Mouse (Mus musculus) gastrocnemius, postnatal 10 days (tissue): ENCODE data around the gene C8g. TPM values are rescaled to one million over a fixed set of nuclear protein-coding genes. Genes with fewer than 3 reads are reported as not detected.

ENCODE experiments used
- DNase-seq: peaks from one replicate; pipeline ENCODE4 v3.0.0; 2021; ENCODE audit warnings: mixed read lengths
- long read RNA-seq, 2 experiments: library from polyadenylated mRNA; stranded (forward); transcript quantifications; one replicate each; pipeline ENCODE4 v2.0.0; 2021
- total RNA-seq, 2 experiments: library from RNA; stranded (reverse); gene quantifications; 2 replicates each; pipeline ENCODE4 v1.2.3; 2021

The C8g gene
- 1 to 10 TPM; 1.4 to 2.0 TPM for total RNA-seq
- long read RNA-seq, experiment 1, partial matches to known transcripts, result 0 of 1 reads
- long read RNA-seq, experiment 1, other reads (novel, unspliced or antisense), result 0 of 1 reads
- long read RNA-seq, experiment 2, partial matches to known transcripts, result 0 of 3 reads
- long read RNA-seq, experiment 2, other reads (novel, unspliced or antisense), result 0 of 3 reads

DNA sequence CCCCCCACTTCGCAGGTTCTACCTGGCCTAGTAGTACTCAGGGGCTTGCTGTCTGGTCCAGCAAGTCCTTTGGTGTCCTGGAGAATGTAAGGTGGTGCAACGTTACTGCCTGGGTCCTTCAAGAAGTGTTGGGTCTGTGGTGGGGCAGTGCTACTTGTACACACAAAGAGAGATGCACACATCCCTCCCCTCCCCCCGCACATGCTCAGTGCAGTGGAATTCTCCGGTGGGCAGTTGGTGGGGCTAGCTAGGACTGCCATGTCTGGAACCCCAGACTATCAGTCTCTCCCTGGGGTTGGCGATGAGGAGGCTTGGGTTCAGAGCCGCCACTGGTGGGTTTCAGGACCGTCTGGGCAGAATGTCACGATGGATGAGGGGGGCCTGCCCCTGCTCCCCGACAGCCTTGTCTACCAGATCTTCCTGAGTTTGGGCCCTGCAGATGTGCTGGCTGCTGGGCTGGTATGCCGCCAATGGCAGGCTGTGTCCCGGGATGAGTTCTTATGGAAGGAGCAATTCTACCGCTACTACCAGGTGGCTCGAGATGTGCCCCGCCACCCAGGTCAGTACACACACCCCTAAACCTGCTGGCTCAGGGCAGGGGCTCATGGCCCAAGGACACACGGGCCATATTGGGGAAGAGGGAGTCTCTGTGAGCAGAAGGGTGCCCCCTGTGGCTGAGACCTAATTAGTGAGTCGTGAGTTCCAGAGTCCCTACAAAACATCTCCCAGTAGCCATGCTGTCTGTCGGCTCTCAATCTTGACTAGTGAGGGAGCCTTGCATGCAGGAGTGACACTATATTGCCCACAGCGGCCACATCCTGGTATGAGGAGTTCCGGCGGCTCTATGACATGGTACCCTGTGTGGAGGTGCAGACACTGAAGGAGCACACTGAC is at the start of gene C8g:
C8g (minus strand) TSS at position 127 of the 894 bp plus-strand sequence.
- DNase-seq, result no peak

DNA sequence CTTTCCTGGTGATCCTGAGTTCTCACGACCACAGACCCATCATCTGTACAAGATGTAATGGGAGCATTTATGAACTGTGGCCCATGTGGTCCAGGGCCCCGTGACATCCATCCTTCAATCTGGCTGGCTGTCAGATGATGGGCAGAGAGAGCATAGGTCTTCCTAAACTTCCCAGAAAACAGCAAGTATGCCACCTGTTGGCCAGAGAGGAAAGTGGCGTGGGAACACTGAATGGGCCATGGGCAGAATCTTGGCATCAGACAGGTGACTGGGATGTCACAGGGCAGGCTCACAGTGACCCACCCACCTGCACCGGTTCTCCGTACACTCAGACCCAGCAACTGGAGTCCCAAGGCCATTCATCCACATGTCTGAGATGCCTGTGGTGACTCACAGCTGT is 49.7 kb upstream of the C8g start:
- DNase-seq, result no peak

DNA sequence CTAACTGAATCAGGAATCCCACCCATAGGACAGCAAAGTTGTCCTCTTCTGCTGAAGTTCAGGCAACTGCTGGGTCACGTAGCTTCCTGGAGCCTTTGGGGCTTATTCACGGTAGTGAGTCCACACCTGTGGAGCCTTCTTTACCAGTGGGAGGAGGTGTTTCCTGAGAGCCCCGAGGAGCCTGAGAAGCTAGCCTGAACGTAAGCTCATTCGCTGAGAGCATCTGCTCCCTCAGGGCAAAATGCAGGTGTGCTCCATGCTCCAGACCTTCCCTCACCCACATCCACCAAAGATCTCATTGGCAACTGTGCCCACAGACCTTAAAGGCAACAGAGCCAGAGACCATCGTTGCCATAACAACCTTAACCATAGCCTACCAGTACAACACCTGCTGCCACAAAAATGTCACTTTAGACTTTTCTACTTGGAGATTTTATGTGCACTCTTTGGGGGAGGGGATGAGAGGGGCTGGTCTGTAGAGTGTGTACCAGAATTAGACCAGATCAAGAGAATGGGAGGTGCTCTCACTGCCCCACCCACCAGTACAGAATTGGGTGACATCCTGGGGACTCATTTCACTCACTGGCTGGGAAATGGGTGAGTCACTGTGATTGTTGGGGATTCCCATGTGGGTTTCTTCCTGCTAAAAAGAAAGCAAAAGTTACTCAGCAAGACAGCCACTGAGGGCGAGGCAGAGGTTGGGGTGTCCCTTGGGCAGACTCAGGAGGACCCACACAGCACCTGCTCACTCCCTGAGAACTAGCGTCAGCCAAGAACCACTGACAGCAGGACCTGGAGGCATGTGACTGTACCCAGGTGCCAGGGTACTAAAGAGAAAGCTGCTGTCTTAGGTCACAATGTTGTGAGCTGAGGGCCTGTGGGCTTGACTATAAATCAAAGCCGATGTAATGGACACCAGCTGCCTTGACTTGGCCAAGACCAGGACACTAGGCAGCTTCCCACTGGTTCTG is 47.8 kb upstream of the C8g start:
- DNase-seq, result no peak

GRCm38 (mm10) chr2:25546811-25547491 is 45.4 kb upstream of the C8g start, which contains the start of gene Traf2:
TSS of gene Traf2 (minus strand) at chr2:25546940.
- DNase-seq, result peak; percentile 97

GRCm38 (mm10) chr2:25545996-25546810 is 44.7 kb upstream of the C8g start:
- DNase-seq, result no peak

DNA sequence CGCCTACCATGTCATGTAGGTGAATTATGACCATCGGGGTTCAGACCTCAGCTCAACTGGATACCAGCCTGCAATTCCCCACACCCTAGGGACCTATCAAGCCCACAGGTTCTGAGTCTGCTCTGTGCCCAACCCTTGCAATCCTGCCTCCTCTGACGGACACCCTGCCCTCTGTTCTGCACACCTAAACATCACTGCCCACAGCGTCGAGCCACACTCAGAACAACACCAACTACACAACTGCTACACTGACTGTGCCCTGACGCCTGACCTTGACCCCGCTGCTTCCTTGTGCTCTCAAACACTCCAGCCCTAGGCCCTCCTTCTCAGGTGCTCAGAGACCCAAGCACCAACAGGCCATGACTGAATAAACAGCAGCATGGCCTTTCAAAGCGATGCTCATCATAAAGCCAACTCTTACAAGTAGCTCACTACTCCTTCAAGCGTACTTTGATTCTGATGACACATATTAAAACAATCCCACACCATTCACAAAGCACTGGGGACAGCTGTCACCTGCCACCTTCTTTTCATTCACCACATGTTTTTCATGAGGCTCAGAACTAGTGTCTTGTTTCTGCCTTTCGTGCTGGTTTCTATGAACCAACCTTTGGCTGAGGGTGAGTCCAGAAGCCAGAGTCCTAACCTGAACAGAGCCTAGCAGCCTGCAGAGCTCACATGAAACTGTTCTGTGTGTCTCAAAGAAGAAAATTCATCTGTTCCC is 40.3 kb upstream of the C8g start:
- no peak for DNase-seq

GRCm38 (mm10) chr2:25540541-25540948 is 39.0 kb upstream of the C8g start:
- no peak for DNase-seq

- DNase-seq, result no peak
These were observed 35.0 kb upstream of the C8g start for GRCm38 (mm10) chr2:25536531-25536930.

DNA sequence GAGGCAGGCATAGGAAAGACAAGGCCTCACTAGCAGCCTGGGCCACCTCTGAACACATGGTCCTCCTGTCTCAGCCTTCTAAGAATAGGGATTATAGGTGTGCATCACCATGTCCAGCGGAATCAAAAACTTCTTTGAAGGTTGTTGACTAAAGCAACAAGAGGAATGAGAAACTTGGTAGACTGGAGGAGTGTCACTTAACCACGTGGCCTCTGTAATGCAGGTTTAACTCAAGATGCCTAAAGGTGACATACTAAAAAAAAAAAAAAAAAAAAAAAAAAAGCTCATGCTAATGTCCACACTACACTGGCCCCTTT is 33.3 kb upstream of the C8g start:
- no peak for DNase-seq

DNA sequence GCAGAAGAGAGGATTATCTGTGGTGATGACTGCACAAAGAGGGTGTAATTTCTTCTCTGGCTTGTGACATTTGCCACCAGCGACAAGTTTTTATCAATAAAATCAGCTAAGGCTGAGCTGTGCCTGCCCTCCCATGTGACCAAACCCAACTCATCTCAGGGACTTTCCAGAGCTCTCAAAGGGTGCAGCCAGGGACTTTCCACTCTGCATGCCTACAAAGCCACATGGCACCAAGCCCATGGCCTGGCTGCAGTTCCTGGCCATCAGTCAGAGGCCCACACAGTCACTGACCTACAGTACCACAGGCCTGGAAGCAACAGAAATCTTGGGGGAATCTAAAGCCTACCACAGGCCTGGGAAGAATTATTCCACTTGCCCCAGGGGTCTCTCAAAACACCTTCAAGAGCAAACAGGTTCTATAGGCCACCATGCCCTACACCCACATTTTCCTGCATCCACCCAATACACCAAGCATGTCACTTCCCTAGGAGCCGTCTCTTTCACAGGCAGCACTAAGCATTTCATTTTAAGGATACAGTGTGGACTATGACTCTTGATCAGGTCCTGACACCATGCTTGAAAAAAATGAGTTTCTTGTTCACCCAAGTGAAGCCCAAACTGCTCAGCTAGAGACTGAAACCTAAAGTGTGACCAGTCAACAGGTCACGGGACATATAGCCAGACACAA is 32.8 kb upstream of the C8g start:
- peak; percentile 87 for DNase-seq

DNA sequence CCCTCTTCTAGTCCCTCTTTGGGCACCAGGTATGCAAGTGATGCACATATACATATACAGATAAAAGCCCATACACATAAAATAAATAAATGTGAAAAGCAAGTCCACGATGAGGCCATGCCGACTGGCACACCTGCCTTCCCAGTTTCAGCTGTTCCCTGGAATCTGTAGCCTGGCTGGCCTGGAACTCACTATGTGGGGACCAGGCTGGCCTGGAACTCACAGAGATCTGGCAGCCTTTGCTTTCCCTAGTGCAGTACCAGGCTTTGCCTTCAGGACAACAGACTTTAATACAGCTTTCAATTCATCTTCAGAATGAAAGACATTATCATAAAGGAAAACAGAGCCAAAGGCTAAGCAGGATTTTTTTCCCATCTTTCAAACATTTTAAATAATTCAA is 32.2 kb upstream of the C8g start:
- no peak for DNase-seq

- no peak for DNase-seq
These were observed 25.2 kb upstream of the C8g start for GRCm38 (mm10) chr2:25526510-25527302.

DNA sequence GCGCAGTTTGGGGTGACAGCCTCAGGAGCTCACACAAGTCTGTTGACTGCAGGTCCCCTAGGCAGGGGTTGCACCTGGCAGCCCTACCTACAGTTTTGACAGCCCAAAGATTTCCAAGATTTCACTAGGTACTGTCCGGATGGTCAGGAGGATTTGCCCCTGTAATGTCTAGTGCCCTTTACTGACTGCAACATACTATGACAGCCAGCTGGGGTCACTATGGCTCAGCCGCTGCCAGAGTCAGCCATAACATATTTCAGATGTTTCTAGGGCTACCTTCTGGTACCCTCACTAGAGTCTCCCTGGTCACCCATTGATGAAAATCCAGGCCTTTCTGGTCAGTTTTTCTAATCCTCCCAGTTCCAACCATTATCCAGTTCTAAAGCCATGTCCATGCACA is 8.4 kb upstream of the C8g start:
- DNase-seq, result no peak

DNA sequence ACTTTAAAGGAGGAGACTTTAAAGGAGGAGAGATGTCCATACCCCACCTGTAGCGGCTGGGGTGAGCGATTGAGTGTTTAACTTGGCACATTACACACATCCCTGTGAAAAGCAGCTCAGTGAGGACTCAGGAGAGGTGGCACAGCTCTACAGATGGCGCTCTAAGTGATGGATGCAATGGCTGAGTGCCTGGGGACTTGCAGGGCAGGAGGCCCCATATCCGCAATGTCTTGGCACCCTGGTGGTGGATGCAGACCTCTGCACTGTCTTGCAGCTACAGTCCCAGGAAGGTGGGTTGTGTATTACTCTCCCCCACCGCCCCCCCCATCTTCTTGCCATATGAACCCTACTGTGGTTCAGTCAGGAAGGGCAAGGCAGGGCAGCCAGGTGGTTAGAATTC is 5.4 kb upstream of the C8g start:
- DNase-seq, result no peak

DNA sequence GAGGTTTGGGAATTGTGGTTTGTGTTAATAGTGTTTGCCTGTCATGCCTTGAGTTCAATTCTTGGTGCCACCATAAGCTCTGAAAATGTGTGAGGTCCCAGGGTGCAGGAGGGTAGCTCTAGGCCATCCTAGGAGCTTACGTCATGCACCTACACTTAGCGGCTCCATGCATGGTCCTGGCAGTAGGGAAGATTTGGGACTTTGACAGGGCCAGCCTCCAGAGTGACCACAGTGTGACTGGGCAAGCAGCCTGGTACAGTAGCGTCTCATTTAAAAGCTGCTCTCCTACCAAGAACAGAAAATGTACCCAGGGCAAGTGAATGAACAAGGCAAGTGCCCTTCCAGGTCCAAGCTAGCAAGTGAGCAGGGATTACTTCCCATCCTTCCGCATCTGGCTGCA is 4.3 kb upstream of the C8g start:
- DNase-seq, result no peak

- DNase-seq, result no peak
These were observed 3.5 kb upstream of the C8g start for GRCm38 (mm10) chr2:25505000-25505399.

GRCm38 (mm10) chr2:25504538-25504937 is 3.0 kb upstream of the C8g start:
- no peak for DNase-seq

GRCm38 (mm10) chr2:25502726-25503125 is 1.2 kb upstream of the C8g start:
- no peak for DNase-seq
